Mouse (Mus musculus) forebrain, embryonic 15.5 days (tissue): Measurements from ENCODE around the gene Minpp1. TPM values are rescaled to one million over a fixed set of nuclear protein-coding genes. Genes with fewer than 3 reads are reported as not detected.

Experiments
- polyA plus RNA-seq: library from polyadenylated mRNA; unstranded; fragments of >200 nt; fragmentation: Nextera tagmentation; extraction: Ambion mirVana; gene quantifications from 2 replicates; pipeline ENCODE4 v1.2.1, GENCODE M21; 2015

Gene Minpp1
- polyA plus RNA-seq, 1 experiment from 2014 or later, result 48.6 TPM

Other genes starting within 250 kb of the Minpp1 start
- 14.5 and 15.7 TPM in 2 replicates for gene Sgms1, start 96.1 kb upstream of the Minpp1 start, polyA plus RNA-seq
- 63.1 and 70.5 TPM in 2 replicates for gene Rpl9-ps6, start 19.2 kb upstream of the Minpp1 start, polyA plus RNA-seq
- gene Papss2, start 110.0 kb downstream of the Minpp1 start, polyA plus RNA-seq, result 0.72 and 0.74 TPM in 2 replicates